Mouse (Mus musculus) MEL-GATA-1-ER (cell line): Measurements from ENCODE around the gene Slc45a3.

Experiments
- DNase-seq: peaks from one replicate; pipeline ENCODE4 v3.0.0-alpha.2; 2012; ENCODE audit warnings: low read depth; ENCODE audit errors: extremely low read depth

The Slc45a3 gene

DNA sequence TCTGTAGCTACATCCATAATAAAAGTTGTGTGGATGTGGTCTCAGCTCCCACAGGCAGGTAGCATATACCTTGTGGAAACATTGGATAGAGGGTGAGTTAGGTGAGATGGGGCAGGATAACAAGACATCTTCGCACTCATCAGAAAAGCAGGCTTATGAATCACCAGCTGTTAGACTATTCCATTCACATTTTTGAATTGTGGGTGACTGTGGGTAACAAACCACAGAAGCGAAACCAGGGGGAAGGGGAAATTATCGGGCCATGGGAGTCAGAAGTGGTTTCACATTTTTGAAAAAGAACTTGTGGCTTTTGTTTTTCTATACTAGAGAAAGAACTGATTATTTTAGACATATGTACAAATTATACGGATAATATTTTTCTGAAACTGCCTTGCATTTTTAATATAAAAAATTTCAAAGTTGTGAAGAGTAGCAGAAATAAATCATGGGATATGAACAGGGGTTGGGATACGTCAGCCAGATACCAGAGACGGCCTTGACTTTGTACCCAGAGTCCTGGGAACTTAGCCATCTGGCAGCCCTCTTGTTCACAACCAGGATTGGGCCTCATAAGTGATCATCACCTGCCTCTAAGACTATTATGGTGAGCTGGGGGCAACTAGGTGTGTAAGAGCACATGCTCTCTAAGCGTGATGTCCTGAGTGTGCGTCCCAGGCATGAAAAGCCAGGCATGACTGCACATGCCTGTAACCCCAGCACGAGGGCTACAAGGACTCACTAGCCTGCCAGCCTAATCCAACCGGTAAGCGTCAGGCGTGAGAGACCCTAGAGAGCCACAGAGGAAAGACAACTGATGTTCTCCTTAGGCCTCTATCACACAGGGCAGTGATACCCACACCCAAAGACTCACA lies 30.6 kb downstream of the Slc45a3 start:
- DNase-seq: no peak

DNA sequence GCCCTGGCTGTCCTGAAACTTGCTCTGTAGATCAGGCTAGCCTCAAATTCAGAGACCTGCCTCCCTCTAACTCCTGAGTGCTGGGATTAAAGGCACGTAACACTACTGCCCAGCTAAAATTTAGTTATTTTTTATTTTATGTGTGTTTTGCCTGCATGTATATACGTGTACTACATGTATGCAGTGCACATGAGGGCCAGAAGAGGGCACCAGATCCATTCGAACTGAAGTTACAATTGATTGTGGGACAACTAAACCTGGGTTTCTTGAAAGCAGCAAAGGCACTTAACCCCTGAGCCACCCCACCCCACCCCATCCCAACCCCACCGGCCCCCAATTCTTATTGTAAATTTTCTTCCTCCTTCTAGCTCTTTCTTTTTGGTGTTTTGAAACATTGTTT lies 32.3 kb downstream of the Slc45a3 start:
- DNase-seq: no peak

DNA sequence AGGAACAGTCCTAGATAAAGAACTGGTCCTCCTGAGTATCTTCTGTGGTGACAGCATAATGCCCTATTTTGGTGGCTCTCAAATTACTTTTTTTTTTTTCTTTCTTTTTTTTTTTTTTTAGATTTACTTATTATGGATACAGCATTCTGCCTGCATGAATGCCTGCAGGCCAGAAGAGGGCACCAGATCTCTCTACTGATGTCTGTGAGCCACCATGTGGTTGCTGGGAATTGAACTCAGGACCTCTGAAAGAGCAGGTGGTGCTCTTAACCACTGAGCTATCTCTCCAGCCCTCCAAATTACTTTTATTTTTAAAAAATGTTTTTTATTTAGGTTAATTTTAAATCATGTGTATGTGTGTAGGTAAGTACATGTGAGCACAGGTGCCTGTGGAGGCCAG lies 37.7 kb downstream of the Slc45a3 start:
- no peak for DNase-seq

DNA sequence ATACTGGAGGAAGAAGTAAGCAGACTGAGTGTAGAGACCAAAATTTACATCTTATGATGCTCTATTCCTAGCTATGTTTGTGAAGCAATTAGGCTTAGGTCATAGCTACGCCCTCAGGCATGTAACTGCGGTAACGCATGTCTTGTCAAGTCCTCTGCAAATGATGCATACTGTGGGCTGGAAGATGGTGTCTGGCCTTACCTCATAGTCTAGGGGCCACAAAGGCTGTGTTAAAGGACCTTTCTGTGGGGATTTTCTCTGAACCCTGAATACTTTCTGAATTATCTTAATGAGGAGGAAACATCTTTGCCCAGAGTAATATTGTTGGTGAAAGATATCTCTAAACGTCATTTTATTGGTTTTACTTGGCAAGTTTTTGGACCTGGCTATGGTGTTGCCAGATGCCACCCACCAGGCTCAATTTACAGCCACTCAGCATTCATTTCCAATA lies 39.1 kb downstream of the Slc45a3 start:
- peak; percentile 54 for DNase-seq

DNA sequence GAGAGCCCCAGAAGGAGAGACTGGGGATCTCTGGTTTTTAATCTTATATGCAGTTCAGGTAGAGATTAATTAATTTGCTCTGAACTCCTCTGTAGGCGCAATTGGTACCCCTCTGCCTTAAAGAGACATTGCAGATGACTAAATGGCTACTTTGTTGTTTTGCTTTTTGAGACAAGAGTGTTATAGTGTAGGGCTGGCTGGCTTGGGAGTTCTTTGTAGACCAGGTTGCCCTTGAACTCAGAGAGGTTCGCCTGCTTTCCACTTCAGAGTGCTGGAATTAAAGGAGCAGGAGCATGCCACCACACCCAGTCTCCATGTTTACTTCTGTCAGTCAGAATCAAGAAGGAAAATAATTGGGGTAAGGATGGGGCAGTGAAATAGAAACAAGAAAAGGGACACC lies 40.3 kb downstream of the Slc45a3 start:
- no peak for DNase-seq

DNA sequence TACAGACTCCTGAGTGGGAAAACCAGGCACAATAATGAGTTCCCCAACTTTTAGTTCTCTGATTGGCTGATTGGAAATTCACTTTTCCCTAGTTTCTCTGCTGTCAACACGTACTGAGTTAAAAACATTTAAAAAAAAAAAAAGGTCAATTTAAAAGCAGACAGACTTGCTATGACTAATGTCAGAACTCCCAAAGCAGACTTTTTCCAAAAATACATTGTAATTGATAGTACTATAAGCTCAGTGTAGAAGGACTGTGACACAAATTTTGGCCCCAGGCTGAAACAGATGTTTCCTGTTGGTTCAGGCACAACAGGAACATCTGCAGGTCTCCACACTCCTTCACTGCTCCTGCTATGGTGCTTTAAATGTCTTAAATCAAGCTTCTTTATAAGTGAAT lies 41.0 kb downstream of the Slc45a3 start:
- DNase-seq: no peak

DNA sequence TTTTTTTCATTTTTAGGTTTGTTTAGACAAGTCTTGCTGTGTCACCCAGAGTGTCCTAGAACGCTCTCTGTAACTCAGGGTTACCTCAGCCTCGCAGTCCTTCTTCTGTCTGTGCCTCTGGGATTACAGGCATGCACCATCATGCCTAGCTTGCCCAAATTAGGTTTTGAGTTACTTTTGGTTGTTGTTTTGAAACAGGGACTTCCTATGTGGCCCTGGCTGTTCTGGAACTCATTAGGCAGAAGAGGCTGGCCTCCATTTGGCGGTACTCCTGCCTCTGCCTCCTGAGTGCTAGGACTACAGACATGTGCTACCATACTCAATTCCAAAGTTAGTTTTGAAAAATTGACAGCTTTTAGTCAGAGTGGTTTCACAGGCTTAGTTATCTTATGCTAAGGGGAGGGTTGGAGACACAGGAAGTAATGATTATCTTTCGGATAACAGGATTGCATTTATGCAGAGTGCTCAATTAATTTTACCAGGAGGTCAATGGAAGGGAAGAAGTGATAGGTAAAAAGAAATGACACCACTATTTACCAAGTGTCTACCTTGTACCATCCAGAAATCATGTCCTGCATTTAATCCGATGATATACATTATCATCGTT lies 41.9 kb downstream of the Slc45a3 start:
- no peak for DNase-seq

DNA sequence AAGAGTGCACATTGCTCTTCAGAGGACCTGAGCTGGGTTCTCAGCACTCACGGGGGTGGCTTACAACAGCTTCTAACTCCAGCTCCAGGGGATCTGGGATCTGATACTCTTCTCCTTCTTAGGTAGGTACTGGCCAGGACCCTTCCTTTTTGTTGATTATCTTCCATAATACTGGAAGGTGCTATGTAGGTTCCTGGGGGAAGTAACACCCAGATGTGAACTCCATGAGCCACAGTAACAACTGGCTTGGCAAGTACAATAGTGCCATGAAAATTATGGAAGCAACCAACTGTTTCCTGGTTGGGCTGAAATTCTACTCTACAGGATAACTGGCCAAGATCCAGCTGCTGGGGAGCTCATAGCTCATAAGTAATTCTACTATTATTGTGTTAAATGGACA lies 42.7 kb downstream of the Slc45a3 start:
- no peak for DNase-seq

DNA sequence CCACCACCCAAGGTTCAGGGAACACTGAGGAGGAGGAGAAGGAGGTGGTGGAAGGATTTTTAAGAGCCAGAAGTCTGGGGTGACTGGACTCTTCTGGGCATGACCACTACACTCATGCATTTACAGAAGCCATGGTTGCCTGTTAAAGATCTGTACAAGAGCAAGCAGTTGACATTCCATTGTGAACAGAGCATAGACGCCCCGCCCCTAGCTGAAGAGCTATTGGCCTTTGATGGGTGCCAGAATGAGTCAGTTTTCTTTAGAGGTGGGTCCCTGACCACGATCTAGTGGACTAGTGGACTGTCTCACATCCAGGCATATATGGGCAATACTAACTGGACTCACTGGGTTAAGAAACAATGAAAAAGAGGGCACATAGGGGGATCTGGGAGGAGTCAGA lies 43.3 kb downstream of the Slc45a3 start:
- no peak for DNase-seq

DNA sequence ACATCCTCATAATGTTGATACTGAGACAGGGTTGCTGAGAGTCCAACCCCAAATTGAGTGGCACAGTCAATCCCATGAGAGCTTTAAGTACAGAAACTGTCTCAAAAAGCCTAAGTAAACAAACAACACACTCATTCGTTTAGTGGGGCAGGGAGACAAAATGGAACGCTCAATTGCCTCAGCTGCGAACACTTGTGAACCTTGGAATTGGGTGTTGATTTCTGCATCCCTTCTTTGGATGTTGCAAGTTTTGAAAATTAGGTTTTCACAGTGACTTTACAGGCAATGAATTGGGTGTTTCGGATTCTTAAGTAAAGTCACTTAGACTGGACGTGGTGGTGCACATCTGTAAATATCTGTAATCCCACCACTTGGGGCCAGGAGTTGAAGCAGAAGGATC lies 44.0 kb downstream of the Slc45a3 start:
- no peak for DNase-seq

DNA sequence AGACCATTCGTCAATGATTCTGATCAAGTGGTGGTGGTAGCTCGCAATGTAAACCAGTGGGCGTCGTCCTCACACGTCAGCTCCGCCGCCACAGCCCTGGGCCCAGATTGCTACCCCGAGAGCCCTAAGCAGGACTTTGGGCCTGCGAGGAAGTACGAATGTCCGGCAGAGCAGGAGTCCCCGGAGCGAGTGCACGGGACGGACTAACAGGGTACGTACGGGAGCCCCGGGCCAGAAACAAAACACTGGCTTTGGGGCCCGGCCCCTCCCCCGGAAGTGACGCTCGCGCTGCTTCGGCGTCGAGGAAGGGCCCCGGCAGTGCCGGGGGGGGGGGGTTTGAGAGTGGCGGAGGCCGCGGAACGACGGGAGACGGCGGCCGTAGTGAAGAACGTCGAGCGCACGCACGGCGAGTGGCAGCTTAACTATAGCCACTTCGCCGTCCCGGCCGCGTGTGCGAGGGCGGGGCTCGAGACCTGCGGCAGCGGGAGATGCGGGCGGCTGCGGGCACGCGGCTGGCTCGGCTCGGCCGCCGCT lies 44.6 kb downstream of the Slc45a3 start, which contains the start of gene Elk4:
TSS of gene Elk4 (plus strand) at position 326 of the 534 bp plus-strand sequence.
- DNase-seq: peak; percentile 68

DNA sequence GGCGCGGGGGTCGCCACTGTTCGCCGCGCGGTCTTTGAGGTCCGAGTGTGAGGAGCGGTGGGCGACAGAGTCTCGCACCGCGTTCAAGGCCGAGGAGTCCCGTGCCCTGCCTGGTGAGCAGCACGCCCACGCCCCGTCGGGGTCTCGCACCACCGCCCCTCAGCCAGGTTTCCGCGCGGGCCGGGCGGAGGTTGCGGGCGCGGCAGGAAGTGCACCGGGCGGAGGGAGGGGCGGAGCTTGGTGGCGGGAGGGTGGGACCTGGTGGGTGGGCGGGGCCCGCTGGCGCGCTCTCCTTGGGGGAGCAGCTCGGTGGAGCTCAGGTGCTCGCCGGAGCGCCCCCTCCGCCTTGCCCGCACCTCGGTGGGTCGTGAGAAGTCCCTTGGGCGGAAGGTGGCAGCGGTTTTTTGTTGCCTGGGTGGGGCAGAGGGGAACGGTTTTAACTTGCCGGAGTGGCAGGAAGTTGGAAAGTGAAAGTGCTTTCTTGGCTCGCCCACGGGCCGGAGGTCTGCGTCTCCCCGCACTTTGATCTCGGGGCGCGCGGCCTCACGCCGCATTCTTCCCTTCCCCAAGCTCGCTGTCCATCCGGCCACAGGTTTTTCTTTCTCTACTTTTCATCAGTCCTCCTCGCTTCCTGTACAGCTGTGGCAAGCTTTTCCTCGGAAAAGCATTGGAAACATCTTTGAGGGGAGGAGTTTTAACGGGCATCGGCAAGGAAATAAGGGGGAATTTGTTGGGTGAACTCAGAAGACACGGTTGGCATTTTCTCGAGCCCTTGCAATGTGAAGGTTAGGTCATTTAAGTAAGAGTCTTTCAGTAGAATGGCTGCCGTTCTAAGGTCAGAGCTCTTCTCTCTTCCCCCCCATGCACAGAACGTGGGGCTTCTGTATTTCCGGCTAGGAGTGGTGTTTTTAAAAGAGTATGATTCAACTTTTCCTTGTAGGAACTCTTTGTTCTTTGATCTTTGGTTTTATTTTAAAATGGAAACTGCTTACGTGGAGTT lies 45.4 kb downstream of the Slc45a3 start:
- peak; percentile 56 for DNase-seq

DNA sequence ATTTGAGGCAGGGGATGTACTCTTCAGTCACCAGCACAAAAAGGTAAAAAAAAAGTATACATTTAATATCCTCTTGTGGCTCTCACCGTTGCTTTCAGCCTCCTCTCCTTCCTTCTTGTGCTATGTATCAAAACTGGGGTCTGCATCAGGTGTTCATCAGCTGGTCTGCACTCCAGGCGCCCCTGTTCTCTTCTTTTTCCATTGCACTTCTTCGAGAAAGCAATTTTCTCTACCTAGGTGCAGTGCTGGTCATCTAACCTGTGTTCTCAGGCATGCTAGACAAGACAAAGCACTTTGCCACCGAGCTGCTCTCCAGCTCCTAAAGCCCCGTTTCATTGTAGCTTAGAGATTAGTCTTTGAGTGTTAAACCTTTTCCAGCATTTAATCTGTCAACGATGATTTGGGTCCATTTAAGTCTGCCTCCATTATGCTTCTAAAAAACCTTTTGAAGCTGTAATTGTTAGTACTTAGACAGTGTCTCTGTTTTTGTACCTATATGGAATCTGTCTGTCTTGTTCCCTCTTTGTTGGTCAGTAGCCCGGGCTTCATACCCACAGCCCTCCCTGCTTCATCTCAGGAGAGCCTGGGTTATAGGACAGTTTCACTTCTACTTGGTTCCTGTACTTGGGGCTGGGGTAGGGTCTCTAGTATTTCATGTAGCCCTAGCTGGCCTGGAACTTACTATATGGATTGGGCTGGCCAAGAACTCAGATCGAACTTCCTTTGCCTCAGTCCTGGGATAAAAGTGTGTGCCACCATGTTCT lies 46.3 kb downstream of the Slc45a3 start:
- DNase-seq: no peak

DNA sequence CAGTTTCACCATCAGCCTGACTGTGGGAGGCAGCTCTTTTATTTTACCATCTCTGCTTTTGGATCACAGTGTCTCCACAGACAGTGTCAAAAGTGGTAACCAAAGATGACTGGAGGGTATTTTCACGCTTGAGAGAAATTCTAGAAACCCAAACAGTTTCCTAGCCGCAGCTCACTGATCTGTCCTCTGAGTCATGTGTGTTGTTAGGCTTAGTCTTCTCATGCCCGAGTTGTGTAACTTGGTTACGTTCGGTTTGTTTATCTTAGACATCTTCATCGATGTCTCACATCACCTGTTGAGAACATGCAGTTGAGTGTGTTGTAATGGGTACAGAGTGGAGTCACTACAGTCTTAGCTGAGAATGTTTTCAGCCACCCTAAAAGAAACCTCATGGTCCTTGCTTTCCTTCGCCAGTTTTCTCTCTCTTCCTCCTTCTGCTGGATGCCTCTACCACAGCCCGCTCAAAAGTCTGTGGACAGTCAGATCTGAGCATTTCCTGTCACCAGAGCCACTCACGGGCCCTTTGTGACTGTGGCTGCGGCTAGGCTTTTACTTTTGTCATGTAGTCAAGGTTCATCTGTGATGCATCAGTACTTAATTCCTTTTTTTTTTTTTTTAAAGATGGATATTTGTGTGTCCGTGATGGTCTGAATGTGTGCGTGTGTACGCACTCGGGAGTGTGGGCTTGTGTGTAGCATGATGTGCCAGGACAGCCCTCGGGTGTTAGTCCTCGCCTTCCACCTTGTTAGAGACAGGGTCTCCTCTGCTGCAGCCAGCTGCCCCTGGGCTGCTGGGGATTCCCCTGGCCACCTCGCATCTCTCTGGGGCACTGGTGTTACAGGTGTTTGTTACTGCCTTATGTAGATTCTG lies 48.1 kb downstream of the Slc45a3 start:
- no peak for DNase-seq

DNA sequence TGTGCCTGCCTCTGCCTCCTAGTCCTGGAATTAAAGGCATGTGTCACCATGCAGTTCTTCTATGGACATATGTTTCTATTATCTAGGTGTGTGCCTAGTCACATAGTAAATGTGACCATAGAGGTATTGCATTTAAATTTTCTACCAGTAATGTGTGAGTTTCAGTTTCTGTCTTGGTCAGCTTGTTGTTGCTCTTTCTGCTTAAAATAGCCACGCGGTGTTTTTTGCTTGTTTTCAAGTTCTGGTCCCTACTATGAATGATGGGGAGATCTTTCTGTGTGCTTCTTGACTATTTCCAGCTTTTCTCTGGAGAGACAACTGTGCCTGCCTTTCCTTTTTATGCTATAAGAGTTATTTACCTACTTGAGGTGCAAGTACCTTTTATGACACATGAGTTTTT lies 49.0 kb downstream of the Slc45a3 start:
- DNase-seq: no peak

DNA sequence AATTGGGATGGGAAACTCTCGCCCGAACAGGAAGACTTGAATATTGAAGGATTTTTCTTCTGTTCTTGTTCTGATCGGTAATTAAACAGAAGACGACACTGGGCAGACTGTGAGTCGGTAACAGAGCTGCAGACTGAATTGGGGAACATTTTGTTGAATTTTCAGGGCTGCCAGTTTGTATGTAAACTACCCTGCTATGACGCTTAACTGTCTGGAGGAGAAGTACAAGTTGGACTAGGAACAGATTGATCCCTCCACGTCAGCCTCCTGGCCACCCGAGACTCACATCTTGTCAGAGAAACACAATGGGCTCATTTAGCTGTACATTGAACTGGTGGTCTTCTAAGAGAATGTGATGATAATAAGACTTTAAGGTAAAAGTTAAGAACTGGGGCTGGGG lies 50.1 kb downstream of the Slc45a3 start:
- no peak for DNase-seq

DNA sequence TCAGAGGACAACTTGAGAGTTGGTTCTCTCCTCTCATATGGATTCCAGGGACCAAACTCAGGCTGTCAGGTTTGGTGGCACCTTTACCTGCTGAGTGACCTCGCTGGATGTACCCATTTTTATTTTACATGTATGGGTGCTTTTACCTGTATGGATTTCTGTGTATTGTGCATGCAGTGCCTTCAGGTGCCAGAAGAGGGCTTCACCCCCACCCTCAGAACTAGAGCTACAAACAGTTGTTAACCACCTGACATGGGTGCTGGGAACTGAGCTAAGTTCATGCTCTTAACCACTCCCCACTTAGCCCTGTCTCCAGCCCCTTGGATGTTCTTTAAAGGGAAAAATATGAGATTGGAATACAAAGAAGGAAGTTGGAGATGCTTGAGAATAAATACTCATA lies 52.0 kb downstream of the Slc45a3 start:
- no peak for DNase-seq

DNA sequence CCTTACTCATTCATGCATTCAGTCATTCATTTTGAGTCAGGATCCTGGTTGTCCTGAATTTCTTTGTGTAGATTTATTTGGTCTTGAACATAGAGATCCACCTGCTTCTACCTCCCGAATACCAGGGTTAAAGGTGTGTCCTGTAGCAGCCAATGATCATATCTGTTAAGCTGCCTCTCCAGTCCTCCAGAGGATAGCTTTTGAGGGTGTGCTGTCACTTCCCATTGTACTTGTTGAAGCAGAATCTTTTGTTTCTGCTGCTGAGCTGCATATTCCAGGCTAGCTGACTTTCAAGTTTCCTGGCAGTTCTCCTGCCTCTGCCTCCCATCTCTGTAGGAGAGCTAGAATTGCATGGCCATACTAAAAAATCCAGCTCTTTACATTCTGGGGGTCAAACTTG lies 53.9 kb downstream of the Slc45a3 start:
- no peak for DNase-seq

DNA sequence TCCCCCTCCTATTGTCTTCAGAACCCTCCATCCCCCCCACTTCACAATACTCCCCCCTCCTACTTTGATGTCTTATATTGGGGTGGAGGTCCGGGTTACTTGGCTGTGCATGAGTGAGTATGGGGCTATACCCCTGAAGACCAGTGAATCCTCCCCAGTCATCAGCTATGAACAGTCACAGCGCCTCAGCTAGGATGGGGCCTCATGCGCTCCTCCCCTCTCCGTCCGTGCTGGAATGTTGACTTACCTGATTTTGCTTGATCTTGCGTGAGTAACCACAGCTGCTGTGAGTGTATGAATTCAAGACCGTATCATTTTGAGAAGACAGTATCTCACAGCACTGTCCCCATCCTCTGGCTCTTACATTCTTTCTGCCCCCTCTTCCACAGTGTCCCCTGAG lies 57.1 kb downstream of the Slc45a3 start:
- no peak for DNase-seq

DNA sequence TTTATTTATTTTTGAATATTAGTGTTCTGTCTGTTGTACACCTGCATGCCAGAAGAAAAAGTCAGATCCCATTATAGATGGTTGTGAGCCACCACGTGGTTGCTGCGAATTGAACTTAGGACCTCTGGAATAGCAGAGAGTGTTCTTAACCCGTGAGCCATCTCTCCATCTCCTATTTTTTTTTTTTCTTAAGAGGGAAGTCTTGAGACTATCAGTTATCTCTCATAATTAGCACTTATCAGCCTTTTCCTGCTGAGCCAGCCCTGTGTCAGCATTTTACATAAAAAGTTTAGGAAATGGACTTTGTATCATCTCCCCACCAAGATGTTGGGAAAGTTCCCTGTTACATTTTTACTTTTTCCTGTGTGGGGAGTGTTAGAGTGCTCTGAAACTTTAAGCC lies 59.3 kb downstream of the Slc45a3 start:
- no peak for DNase-seq
